Mouse (Mus musculus): ENCODE measurements around the gene Pld1.

Pld1 gene

DNA sequence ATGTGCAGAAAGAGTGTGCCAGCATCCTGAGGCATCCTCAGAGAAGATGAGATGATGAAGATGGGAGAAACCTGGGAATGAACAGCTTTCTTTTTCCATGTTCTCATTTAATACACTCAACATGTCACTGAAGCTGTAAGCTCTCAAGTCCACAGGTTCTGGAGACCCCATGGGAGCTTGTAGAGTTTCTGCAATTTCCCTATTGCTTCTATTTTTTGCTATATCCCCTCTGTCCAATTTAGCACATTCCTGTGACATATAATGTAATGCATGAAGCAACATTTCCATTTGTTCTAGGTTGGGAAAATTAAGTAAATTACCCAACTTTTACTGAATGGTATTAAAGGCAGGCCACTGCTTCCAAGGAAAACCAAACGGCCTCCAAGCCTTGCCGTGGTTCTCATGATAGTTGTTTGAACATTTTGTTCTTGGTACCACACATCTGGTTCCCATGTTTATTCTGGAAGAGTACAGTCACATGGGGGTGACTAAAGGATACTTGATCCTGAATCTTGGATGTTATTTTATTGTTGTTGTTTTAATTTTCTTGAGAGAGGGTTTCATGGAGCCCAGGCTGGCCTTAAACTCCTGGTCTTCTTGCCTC is 52.7 kb downstream of the Pld1 start:
- no peak for DNase-seq (ENCODE audit: low read depth, low spot score)

DNA sequence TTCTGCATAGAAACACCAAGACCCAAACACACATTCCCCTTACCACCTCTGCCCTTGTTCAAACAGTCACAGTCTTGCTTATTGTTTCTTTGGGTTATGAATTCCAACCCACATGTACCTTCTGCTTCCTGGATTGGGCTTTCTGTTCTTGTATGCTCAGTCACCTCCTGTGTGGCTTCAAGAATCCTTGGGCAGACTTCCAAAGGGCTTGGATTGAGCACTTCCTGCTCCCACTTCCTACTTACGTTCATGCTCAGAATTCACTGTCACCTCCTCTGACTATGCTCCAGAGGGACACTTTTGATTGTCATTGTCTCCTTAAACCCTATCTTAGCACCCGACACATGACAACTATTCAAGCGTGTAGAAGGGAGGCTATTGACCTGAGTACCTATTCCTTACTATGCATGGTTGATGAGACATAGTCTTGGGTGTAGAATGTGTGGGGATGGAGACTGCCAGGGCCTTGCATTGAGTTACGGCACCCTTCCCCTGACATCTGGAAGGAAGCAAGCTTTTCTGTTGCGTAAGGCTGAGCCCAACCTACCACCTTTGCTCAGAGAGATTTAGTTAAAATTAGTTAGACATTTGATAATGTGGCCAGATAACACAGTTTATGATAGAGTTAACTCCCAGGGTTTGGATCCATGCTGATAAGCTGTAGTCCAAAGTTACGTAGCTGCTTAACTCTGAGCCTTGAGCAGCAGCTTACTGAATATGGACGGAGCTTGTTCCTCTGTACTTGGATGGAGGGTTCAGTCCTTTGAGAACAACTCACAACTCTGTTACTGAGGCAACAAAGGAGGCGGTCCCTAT is 55.9 kb downstream of the Pld1 start:
- no peak for DNase-seq (ENCODE audit: low read depth, low spot score)

DNA sequence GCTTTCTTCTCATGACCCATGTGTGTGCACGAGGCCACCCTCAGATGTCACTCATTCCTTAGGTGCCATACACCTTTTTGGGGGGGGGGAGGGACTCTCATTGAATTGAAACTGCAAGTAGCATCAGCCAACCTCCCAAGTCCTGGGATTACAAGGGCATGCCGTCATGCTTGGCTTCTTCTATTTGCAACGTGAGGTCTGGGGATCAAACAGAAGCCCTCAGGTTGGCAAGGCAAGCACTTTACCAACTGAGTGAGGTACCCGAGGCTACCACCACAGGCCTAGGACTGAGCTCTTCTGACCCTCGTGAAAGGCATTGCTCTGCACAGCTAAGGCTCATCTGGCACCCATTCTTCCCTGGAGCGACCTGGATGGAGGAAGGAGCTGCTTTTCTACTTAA is 65.8 kb downstream of the Pld1 start:
- DNase-seq (ENCODE audit: low read depth, low spot score), result no peak

DNA sequence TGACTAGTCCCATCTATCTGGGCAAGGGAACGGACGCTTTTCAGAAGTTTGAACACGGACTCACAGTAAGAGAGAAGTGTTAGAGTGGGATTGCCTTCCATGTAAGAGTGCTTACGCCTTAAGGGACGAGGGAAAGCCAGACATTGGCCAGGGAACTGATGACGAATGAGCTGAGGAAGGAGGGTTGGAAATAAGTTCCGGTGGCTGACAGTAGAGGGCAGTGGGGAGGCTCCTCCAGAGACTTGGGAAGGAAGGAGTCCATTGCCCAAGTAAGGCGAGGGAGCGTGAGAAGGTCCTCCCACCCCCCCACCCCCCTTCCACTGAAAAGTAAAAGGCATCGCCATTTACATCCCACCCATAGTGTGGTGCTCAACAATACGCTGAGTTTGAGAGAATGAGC is 69.2 kb downstream of the Pld1 start:
- peak; percentile 81 for DNase-seq (ENCODE audit: low read depth, low spot score)

DNA sequence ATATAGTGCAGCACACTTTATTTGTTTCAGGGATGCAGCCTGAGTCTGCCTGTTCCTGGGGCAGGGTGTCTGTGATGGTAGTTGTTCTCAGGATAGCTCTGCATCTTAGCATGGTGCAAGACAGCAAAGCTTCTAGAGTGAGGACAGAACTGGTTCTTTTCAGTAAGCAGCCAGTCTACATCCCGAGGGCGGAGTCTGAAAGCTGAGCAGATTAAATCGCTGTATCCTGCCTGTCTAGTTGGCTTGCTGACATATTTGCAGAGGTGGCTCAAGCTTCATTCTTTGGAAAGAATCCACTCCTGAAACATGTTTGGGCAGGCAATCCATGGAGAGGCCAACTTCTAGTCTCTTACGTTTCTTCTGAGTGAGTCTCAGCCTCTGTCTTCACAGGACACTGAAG is 69.9 kb downstream of the Pld1 start:
- DNase-seq (ENCODE audit: low read depth, low spot score), result no peak

DNA sequence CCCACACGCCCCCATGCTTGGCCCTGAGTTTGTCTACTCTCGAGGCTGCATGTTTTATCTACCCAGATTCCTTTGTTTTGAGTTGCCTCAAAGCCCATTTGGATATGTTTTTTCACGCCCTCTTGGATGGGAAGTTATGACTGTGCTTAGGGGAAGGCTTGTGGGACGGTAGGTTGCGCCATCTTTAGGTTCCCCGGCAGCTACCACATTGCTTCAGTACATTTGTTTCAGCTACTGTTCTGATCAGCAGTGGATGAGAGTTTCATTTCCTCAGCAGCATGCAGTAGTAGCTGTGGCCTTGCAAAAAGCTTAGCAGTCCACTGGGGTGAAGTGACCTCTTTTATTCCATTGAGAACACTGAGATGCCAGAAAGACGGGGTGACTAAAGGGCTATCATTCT is 73.7 kb downstream of the Pld1 start:
- no peak for DNase-seq (ENCODE audit: low read depth, low spot score)

DNA sequence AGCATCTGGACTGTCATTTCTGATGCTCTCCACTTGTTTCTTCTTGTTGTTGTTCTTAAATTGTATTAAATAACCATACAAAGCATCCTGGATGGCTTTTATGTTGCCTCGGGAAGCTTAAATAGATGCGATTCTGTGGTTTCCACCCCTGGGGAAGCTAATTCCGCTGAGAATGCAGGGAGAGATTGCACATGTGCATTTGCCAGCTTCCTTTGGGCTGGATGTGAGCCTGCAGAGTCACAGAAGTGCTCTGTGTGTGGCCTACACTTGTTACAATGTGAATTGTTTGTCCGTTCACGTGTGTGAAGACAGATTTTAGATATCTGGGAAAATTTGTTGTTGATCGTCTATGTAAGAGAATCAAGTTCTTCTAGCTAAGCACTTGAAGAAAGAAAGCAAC is 74.9 kb downstream of the Pld1 start:
- no peak for DNase-seq (ENCODE audit: low read depth, low spot score)

DNA sequence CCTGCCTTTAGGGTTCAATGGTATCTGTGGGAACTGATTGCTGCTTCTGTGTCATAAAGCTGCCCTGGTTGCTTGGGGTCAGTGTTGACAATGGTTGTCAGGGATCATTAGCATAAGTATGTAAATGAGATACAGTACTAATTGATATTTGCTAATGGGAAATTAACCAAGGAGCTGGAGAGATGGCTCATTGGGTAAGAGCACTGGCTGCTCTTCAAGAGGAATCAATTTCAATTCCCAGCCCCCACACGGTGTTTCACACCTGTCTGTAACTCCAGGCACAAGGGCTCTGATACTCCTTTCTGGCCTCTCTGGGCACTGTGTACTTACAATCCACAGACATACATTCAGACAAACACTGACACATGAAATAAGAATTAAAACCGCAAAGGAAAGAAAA is 78.5 kb downstream of the Pld1 start:
- no peak for DNase-seq (ENCODE audit: low read depth, low spot score)

DNA sequence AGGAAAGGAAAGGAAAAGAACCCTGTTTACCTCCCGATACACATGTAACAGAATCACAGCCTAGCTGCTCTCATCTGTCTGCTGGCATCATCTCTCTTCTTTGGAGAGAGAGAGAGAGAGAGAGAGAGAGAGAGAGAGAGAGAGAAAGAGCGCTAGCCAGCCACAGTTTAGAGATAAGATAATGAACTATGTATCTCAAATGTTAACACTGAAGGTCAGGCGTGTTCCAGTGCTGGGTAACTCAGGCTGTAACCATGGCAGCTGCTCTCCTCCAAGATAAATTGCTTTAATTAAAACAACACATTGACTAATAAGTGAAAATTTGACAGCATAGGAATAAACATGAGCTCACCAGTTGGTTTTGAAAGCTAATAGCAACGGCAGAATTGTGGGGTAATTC is 81.2 kb downstream of the Pld1 start:
- DNase-seq (ENCODE audit: low read depth, low spot score), result no peak

DNA sequence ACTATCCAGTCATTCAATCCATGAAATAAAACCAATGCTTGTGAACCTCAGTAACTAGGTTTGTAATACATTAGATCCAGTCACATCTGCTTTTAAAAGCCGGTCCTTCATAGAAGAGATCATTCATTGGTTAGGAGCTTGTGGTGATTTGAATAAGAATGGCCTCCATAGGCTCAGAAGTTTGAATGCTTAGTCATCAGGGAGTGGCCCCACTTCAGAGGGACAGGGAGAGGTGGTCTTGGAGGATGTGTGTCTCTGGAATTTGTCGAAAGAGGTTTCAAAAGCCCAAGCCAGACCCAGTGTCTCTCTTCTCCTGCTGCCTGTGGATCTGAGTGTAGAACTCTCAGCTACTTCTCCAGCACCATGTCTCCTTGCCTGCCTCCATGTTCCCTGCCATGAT is 81.9 kb downstream of the Pld1 start:
- DNase-seq (ENCODE audit: low read depth, low spot score), result peak; percentile 79

DNA sequence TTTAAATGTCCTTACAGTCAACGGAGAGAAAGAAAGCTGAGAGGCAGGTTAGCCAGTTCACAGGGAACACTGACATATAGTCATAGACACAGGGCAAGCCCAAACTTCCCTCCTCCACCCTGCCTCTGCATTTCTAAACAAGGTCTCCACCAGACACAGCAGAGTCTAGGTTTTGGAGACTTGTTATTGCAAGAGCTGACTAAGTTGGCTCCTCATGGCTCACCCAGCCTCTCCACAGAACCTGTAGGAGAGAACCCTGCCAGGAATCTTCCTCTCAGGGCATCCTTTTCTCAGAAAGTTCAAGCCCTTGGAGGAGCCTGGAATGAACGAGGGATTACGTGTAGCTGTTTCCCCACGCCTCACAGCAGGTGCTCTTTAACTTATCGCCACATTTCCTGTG is 83.7 kb downstream of the Pld1 start:
- DNase-seq (ENCODE audit: low read depth, low spot score), result no peak

DNA sequence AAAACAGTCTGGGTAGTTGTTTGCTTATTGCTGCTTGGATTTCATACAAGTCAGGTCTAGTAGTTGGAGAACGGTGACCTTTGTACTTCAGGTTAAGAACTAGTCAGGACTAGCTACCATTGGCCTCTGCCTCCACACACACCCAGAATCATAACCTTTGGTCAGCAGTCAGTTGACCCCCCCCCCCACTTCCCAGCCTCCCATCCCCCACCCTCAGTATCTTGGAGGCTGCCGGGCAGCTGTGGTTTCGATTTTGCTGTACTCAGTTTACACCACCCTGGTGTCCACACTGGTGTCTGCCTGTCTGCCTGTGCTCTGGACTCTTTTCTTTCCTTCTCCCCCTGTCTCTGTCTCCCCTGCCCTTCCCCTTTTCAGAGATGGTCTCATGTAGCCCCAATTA is 88.4 kb downstream of the Pld1 start:
- DNase-seq (ENCODE audit: low read depth, low spot score), result no peak

DNA sequence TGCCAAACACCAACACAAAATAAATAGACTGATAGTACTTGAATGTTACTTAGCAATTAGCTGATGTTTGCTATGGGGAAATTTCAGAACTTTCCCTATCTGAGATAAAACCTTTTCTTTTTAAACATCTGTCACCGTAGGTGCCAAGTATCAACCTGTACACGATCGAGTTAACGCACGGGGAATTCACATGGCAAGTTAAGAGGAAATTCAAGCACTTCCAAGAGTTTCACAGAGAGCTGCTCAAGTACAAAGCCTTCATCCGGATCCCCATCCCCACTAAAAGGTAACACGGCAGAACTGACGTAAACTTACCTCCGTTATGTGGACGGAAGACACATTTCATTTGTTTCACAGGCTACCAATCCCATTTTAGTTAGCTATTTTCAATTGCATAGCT is 90.0 kb downstream of the Pld1 start:
- no peak for DNase-seq (ENCODE audit: low read depth, low spot score)

DNA sequence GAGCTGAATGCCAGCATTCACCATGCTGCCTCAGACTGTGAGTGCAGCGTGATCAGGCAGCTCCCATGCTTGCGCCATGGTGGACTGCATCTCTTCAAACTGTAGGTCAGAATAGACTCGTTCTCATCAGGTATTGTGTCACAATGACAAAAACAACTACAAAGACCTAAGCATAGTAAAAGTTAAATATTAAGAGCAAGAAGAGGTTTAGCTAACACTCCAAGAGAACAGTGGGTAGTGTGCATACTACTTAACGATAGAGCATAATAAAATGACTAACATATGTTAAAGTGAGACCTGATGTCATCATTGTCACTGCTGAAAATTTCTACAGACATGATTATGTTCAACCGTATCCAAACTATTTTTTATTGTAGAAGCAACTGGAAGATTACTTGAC is 92.4 kb downstream of the Pld1 start:
- DNase-seq (ENCODE audit: low read depth, low spot score), result no peak

DNA sequence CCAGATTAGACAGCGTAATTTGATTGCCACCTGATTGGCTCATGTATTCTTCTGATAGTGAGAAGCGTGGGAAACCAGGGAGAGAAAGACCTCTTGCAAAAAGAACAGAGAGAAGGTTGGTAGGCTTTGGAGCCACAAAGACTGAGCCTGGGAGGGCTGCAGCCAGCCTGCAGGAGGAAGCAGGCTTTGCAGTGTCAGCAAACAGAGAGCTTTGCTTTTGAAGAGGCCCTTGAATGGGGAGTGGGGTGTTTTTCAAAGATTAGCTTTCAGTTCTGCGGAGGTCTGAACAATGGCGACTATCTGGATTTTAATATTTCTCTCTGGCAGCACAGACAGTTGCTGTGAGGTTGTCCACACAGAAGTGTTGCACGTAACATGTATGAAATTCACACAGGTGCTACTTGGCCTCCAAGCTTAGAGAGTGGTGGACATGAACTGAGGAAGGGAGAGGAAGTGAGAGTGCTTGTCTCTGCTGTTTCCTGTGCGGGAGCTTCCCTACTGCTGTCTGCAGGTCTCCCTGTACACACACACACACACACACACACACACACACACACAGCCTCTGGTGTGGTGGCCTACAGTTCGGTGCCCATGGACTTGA is 93.2 kb downstream of the Pld1 start:
- no peak for DNase-seq (ENCODE audit: low read depth, low spot score)

DNA sequence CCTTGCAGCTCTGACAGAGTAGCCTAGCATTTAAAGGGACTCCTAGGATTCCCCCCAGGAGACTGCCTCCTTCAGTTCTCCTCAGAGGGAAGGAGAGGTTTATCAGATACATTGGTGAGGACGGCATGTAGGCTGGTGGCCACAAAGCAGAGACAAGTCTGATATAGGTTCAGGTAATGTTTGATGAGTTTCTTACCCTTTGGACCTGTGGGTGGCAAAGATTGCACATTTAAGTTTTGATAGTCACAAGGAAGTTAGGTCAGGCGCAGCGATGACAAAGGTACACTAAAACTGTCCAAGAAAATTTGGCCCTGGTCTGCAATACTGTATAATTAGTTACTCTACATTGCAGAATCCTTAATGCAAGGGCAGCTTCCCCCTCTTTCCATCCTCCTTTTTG is 95.4 kb downstream of the Pld1 start:
- DNase-seq (ENCODE audit: low read depth, low spot score), result no peak

DNA sequence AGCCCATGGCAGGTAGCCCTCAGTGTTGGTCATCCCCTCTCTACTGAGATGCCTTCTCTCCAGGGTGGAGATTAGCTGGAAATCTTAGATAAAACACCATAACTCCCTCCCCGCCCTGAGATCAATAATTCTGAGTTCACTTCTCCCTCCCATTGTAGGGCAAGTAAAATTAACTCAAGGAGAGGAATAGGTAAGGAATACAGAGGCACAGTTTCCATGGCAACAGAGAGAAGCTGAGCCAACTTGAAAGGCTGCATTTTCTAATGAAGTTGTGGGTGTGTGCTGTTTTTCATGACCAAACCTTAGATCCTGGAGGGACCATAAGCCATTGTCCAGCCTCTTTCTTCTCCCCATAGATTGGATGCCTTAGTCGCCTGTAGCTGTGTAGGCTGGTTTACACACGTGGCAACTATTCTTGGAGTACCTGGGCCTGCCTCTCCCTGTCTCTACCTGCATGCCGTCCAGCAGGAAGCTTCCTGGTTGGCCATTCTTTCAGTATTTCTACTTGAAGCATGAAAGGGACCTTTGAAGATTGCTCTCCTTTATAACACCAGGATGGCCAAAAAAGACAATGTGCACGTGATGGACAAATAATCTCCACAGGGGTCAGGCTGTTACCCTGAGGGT is 96.3 kb downstream of the Pld1 start:
- peak; percentile 36 for DNase-seq (ENCODE audit: low read depth, low spot score)

DNA sequence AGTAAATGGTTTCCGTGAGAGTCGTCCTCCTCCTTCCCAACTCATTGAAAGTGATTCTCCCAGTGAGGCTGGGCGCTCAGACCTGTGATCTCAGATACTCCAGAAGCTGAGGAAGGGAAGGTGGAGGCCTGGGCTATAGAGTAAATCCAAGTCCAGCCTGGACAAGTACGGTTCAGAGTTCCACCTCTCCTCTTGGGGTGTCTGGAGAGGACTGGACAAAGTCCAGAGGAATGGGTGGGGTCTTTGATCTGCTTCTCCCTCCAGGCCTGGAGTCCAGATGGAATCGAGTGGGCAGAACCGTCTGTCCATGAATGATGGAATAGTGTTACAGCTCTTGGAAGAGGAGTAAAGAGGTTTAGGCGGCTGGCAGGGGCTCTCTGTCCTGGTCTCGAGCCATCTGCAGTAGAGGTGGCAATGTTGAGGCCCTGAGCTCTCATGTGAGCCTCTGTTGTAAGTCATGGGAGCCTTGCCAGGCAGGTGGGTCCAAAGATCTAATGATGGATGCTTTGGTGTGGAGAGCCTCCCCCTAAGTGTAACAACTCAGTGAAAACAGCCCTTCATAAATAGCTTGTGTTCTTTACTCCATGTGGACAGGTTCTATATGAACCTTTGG is 98.9 kb downstream of the Pld1 start:
- DNase-seq (ENCODE audit: low read depth, low spot score), result no peak

DNA sequence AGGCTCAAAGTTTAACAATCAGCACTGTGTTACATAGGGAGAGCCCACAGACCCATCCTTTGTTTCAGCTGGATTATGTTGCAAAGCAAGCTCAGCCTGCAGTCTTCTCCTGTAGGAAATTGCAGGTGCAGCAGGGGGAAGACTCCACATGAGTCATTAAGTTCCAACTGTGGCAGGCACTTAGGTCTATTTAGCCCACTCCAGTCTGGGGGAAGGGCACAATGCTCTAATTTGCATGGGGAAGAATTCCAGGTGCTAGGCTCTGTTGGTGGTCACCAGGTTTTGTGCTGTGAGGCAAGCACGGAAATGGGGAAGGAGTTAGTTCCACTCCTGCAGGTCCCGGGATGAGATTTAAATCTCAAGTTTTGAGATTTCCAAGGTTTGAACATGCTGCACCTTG is 99.6 kb downstream of the Pld1 start:
- DNase-seq (ENCODE audit: low read depth, low spot score), result peak; percentile 70

DNA sequence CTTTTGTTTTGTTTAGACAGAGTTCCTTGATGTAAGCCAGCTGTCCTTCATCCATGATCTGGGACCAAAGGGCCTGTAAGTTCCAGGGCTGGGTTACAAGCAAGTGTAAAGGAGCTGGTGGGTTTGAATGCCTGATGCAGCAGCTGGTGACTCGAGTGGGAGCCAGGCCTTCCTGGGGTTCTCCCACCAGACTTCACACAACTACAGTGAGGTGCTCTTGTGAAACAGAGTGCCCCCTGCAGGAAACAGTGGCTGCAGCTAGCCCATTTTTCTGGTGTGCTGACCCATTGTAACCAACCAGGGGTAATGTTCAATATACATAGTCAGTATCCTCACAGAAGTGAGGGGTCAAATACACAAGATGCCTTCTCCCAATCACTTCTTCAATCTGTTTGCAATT is 101.3 kb downstream of the Pld1 start:
- no peak for DNase-seq (ENCODE audit: low read depth, low spot score)

DNA sequence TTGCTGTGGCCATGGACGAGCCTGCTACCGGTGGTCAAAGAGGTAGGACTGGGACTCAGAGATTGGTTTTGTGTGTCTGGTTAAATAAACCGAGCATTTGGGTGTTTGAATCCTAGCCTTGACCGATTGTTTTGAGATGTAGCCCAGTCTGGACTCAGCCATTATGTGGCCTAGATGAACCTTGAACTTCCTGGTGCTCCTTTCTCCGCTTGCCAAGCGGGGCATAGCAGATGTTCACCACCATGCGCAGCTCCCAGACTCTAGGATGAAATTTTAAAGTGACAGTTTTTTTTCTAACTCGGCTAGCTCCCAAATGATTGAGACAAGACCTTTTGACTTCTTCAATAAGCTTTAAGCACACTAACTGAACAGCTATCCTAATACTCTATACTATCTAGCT is 102.7 kb downstream of the Pld1 start:
- DNase-seq (ENCODE audit: low read depth, low spot score), result no peak

DNA sequence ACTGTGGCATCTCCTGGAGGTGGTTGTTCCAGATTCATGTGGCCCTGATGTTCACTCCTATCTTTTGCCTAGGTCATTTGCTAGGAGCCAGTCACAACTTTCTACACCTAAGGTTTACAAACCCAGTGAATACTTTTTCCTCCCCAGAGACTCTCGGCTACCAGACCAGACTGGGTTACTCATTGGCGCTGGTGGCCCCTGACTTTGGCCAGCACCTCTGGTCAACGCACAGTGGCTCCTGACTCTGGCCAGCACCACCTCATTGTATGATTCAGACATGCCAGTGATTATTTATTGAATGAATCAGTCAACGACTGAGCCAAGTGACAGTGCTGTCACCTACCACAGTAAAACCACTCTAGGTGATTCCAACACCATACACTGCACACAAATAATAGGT is 103.9 kb downstream of the Pld1 start:
- DNase-seq (ENCODE audit: low read depth, low spot score), result no peak
